Mouse (Mus musculus) embryo, embryonic 10 days (tissue): ENCODE data around the gene Zbp1.

Experiments used
- DNase-seq: peaks from one replicate; pipeline ENCODE4 v3.0.0-alpha.2; 2015; ENCODE audit warnings: low spot score

Gene Zbp1

GRCm38 (mm10) chr2:173212227-173212626 is 6.5 kb downstream of the Zbp1 start:
- peak; percentile 2 for DNase-seq

- DNase-seq, result peak; percentile 4
Observed at GRCm38 (mm10) chr2:173209091-173209815, 9.5 kb downstream of the Zbp1 start.

GRCm38 (mm10) chr2:173207051-173207450 is 11.7 kb downstream of the Zbp1 start:
- peak; percentile 1 for DNase-seq

- DNase-seq, result peak; percentile 2
Observed at GRCm38 (mm10) chr2:173205563-173206099, 13.1 kb downstream of the Zbp1 start.

- peak; percentile 2 for DNase-seq
Observed at GRCm38 (mm10) chr2:173204671-173205070, 14.1 kb downstream of the Zbp1 start.

- no peak for DNase-seq
Observed at GRCm38 (mm10) chr2:173203726-173204125, 15.0 kb downstream of the Zbp1 start.

GRCm38 (mm10) chr2:173202924-173203689 is 15.6 kb downstream of the Zbp1 start:
- peak; percentile 2 for DNase-seq

GRCm38 (mm10) chr2:173194796-173195195 is 23.9 kb downstream of the Zbp1 start:
- peak; percentile 0 for DNase-seq

- DNase-seq, result no peak
Observed at GRCm38 (mm10) chr2:173187182-173187855, 31.4 kb downstream of the Zbp1 start.

GRCm38 (mm10) chr2:173186047-173186943 is 32.4 kb downstream of the Zbp1 start:
- DNase-seq, result peak; percentile 94

- no peak for DNase-seq
Observed at GRCm38 (mm10) chr2:173185282-173185681, 33.4 kb downstream of the Zbp1 start.

GRCm38 (mm10) chr2:173184475-173185080 is 34.1 kb downstream of the Zbp1 start:
- no peak for DNase-seq

GRCm38 (mm10) chr2:173183836-173184460 is 34.8 kb downstream of the Zbp1 start:
- peak; percentile 72 for DNase-seq

GRCm38 (mm10) chr2:173183311-173183710 is 35.4 kb downstream of the Zbp1 start:
- no peak for DNase-seq

- no peak for DNase-seq
Observed at GRCm38 (mm10) chr2:173182796-173183195, 35.9 kb downstream of the Zbp1 start.

GRCm38 (mm10) chr2:173181901-173182300 is 36.8 kb downstream of the Zbp1 start:
- no peak for DNase-seq

GRCm38 (mm10) chr2:173181486-173181885 is 37.2 kb downstream of the Zbp1 start:
- DNase-seq, result no peak

- DNase-seq, result no peak
Observed at GRCm38 (mm10) chr2:173180721-173181388, 37.9 kb downstream of the Zbp1 start.

- no peak for DNase-seq
Observed at GRCm38 (mm10) chr2:173180026-173180425, 38.7 kb downstream of the Zbp1 start.

GRCm38 (mm10) chr2:173179046-173179445 is 39.7 kb downstream of the Zbp1 start:
- DNase-seq, result no peak
